Mouse (Mus musculus) gastrocnemius, postnatal 14 days (tissue): ENCODE data around the gene Dnaja3. TPM values are rescaled to one million over a fixed set of nuclear protein-coding genes. Genes with fewer than 3 reads are reported as not detected.

Experiments used
- DNase-seq: peaks from one replicate; pipeline ENCODE4 v3.0.0; 2021; ENCODE audit warnings: mixed read lengths
- intact Hi-C: fragments of 180-260 bp; cut with DNase I; formaldehyde crosslinking; loops from one replicate; pipeline ENCODE4 v1.15.1; 2025; ENCODE audit warnings: low total_unique reads
- long read RNA-seq, 2 experiments: library from polyadenylated mRNA; stranded (forward); transcript quantifications; one replicate each; pipeline ENCODE4 v2.0.0; 2021
- total RNA-seq, 2 experiments: library from RNA; stranded (reverse); gene quantifications; 2 replicates each; pipeline ENCODE4 v1.2.3; 2021

Gene Dnaja3
- 100 to 1,000 TPM in 1 of 2 experiments, 10 to 100 TPM in 1; 88.0 to 100 TPM for total RNA-seq
- long read RNA-seq, experiment 1, transcript Dnaja3-202 (11 exons, 2,505 nt) = major isoform, 137 of 195 reads
- long read RNA-seq, experiment 1, transcript Dnaja3-201 (12 exons, 2,648 nt) = minor isoform, 36 of 195 reads
- long read RNA-seq, experiment 1, partial matches to known transcripts = 7 of 195 reads
- long read RNA-seq, experiment 1, other reads (novel, unspliced or antisense) = 15 of 195 reads
- long read RNA-seq, experiment 2, transcript Dnaja3-201 (12 exons, 2,648 nt) = minor isoform, 44 of 225 reads
- long read RNA-seq, experiment 2, transcript Dnaja3-202 (11 exons, 2,505 nt) = major isoform, 164 of 225 reads
- long read RNA-seq, experiment 2, partial matches to known transcripts = 6 of 225 reads
- long read RNA-seq, experiment 2, other reads (novel, unspliced or antisense) = 11 of 225 reads

DNA sequence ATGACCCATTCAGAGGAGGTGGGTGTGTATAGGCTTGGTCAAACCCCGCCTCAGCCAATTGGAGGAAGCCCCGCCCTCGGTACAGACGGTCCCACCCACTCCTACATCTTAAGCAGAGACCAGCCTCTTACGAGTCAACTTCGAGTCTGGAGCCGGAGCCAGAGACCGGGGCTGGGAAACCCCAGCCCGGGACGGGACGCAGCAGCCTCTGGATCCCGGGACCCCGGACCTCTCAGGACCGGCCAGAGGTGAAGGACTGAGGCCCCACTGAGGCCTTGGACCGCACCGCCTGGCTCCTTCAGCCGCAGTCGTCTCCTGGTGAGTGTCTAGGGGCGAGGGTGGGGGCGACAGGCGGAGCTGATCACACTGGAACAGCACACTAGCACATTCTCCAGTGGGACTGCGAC lies at the start of gene Dnaja3, which contains the start of gene Vasn:
Gene Dnaja3 (plus strand): TSS at position 159 of the 407 bp plus-strand sequence.
Gene Vasn (plus strand): TSS at position 111 of the 407 bp plus-strand sequence.
- peak; percentile 90 for DNase-seq
- intact Hi-C loops = no loop called here

DNA sequence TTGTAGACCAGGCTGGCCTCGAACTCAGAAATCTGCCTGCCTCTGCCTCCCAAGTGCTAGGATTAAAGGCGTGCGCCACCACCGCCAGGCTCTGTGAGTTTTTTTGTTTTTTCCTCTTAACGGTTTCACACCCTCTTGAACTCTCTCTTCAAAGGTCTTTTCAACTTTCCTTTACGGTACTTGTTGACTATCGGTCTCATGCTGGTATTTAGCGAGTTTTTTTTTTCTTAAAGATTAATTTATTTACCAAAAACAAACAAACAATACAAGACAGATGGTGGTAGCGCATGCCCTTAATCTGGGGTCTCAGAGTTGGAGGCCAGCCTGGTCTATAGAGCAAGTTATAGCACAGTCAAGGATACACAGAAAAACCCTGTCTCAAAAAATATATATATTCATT lies 49.6 kb upstream of the Dnaja3 start:
- intact Hi-C loops = no loop called here
- DNase-seq = no peak

DNA sequence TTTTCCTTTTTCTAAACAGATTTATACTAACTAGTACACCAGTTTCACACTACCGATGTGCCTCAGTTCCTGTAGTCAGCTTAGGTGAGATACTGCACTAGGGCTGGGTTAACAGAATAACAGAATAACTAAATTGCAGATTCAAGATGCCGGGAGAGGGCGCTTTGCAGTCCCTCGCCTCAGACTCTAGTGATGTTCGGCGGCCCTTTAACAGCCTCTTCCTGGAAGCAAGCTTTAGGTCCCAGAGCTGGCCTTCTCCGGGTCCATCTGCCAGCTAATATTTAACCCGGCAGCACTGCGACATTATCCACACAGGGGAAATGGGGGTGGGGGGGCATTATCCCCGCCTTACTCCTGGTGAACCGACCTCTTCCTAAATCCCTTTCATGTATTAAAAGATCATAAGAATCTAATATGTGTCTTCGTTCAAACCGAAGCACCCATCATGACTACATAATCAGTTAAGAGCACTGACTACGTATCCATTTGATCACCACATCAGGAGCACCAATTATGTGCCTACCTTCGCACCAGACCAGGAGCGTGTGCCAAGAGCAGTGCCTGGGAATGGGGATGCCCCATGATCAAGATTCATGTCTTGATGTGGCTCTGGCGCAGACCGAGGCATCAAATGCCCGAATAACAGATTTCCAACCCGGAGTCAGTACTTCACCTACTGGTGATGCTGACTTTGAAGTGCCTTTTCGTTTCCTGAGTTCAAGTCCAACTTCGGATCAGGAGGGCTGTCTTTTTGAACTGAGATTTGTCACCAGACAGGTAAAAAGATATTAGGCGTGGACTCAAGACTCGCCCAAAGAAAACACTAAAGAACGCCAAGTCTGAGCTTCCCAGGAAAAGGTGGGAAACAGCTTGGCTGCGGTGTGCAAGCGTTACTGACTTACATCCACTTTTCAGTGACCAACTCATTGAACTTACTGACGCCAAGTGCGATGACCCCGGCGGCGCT lies 46.6 kb upstream of the Dnaja3 start:
- DNase-seq = peak; percentile 56
- intact Hi-C loops = no loop called here

DNA sequence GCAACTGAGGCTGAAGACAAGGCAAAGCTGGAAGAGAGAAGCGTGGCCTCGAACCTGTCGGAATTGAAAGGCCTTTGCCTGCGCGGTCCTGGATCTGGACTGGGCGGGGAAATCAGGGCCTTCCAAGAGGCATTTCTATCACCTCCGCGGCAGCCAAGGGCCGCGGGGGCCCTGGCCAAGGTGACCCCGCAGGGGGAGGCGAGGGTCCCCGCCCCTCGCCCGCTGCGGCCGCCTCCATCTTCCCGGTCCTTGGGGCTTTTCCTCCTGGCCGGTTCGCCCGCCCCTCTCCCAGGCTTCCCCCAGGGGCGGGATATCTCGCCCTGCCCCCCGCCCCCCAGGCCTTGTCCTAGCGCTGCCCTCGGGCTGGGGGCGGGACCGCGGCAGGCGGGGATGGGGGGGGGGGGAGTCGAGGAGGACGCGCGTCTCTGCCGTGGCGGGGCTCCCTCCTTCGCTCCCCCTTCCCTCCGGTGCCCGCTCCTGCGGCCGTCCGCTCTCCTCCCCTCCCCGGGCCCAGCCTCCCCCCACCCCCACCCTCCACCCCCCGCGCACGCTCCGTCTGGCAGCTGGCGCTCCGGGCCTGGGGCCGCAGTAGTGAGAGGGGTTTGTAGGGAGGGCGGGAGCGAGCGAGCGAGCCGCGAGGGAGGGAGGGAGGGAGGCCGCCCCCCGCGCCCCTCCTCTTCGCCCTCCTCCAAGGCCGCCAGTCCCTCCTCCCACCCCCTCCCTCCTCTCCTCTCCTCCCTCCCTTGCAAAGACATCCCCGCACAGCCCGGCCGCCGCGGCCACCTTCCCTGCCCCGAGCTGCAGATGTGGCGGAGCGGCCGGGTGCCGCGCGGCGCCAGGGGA lies 45.6 kb upstream of the Dnaja3 start, which contains the start of gene Glis2:
Gene Glis2 (plus strand): TSS at position 743 of the 843 bp plus-strand sequence.
- intact Hi-C loops = no loop called here

DNA sequence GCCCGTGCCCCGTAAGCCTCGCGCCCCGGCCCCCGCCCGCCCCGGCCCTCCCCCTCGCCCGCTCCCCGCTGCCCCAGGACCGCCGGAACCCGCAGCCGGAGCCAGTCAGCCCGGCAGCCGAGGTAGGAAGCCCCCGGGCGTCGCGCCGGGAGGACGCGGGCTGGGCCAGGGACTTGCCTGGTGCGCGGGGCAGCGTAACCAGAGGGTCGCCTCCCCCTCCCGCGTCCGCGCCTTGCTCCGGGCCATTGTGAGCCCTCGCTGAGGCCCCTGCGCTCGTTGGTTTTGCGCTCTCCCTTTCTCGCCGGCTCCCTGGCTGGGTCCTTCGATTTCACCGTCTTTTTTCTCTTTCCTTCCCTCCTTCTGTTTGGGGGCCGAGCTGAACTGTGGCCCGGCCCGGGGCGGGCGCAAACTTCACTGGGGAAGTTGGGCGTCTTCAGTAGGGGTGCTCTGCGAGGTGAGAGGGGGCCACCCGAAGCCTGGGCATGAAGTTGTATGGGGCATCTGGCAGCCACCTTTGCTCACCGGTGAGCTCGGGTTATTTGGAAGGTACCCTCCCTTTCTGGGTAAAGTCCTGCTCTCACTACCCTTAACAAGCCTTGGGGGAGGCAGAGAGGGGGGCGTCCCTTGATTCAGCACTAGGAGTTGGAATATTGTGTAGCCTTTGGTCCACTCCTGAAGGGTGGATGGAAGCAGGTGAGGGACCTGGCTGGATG lies 44.8 kb upstream of the Dnaja3 start:
- intact Hi-C loops = no loop called here
- no peak for DNase-seq

More for the DNA sequence above, 45.6 kb upstream of the Dnaja3 start, which contains the start of gene Glis2:
- DNase-seq = peak; percentile 77

DNA sequence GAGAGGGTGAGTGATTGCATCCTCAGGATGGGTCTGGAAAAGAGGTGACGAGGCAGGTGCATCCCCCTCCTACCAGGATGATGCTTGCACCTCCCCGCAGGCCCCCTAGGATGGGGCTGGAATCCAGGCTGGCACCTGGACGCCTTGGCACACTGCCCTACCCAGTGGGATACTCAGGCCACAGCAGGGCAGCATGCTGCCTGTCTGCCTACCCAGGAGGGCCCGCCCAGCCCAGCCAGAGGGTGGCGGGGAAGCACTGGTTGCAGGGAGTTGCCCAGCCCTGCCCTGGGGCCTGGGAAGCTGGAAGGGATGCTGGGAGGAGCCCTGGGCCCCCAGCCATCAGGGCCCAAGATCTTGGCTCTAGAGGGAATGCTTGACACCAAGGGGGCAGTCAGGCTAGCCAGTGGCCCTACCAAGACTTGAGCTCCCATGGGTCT lies 44.2 kb upstream of the Dnaja3 start:
- peak; percentile 68 for DNase-seq
- intact Hi-C loops = no loop called here

DNA sequence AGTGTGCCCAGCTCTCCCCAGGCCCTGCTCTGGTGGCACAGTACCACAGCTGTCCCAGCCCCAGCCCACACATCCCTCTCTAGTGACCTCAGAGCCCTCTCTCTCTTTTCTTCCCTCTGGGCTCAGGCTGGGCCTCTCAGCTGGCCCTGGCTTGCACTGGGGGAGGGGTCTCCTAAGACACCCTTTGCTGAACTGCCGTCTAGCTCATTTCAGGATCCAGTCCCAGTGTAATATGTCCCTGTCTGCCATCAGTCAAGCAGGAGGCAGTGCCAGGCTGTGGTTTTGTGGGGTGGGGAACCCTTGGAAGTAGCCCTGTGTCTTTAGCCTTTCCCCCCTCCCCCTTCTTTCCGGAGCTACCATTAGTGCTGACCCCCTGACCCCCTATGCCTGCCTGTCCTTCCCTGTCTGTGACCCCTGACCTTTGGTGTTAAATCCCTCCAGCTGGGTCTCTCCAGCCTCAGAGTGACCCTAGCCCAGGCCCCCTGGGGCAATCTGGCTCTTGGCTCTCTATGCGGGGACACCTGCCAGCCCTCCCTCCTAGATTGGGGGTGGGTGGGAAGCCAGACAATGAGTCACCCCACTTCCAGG lies 43.6 kb upstream of the Dnaja3 start:
- intact Hi-C loops = no loop called here
- peak; percentile 39 for DNase-seq

DNA sequence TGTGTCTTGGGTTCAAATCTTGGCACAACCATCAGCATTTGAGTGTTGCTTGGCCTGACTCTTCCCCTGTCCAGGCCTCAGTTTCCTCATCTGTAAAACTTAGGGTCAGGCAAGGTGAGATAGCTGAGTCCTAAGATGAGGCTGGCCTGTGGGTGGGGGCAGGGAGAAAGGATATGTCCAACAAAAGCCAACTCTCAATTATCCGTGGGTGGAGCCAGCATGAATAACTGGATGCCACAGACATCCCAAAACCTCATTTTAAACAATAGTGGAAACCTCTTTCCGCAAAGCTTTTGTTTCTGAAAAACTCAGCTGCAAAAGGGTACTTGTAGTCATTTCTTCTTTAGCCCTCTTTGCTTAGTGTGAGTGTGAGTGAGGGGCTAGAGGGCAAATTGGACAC lies 43.0 kb upstream of the Dnaja3 start:
- no peak for DNase-seq
- intact Hi-C loops = no loop called here

DNA sequence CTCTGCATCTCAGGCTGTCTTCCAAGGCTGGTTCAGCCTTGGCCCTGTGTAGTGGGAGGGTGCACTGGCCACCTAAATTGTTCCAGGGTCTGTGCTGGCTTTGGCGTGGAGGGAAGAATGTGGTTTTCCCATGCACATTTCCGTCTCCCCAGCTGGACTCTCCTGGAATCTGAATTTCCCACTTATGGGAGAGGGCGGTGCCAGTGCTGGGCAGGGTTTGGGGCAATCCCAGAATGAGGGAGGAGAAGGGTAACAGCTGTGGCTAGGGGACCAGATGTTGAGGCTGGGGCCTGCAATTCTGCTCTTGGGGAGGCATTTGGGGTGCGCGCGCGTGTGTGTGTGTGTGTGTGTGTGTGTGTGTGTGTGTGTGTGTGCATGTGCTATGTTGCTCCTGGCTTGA lies 42.5 kb upstream of the Dnaja3 start:
- intact Hi-C loops = no loop called here
- DNase-seq = peak; percentile 37

DNA sequence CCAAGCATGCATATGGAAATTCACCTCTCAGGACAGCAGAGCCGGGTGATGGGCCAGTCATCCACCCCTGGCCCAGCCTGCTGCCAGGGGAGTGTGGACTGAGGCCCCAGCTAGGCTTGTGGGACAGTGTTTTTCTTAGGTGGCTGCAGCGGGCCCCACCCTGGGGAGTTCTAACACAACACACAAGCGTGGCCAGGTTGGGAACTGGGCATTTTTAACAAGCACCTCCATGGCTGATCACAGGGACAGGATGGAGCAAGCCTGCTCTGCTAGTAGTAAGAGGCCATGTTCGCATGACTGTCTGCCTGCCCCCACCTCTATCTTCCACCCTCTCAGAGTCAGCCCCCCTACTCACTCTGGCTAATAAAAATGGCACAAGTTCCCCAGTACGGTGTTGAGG lies 41.7 kb upstream of the Dnaja3 start:
- intact Hi-C loops = no loop called here
- DNase-seq = no peak

DNA sequence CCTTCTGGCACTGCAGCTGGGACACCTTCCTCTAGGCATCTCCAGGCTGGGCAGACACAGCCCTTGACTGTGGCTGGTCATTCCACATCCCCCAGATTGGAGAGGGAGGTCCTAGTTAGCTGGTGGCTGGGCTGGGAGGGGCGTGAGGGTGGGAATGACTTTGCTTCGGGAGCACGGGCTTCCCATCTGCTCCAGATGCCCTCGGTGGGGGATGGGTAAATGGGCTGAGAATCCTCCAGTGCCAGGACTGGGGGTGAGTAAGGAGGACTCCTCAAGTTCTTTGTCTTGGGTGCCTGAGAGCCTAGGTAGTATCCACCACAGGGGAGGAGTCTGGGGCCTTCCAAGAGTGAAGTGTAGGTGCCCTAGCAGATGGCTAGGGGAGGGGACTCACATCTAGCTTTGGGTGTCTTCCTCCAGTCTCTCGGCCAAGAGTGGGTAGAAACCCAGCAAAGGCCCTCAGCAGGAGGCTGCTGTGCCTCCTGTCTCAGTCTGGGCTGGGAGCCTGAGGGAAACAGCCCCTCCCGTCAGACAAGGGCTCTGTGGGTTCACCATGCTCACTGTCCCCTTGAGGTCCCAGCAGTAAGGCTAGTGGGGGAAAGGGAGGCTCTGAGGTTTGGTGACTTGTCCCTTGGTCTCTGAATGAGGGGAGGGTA lies 40.8 kb upstream of the Dnaja3 start:
- DNase-seq = no peak
- intact Hi-C loops = no loop called here

DNA sequence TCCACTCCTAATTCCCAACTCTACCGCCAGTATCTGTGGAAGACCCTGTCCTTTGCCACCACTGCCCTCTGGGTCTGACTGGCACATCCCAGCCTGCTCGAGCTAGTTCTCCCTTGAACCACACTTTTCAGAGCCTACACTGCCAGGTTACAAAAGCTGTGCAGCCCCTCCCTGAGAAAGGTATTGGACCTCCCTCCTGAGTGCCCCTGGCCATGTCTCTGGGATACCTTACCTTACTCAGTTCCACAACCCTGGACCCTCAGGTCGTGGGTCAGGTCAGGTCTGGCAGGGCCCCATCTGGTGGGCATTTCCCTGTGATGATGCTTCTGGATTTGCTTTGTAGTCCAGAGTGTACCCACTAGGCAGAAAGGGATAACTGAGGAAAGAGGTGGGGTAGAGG lies 40.2 kb upstream of the Dnaja3 start:
- DNase-seq = no peak
- intact Hi-C loops = loop anchor here (10.0 kb wide), 2 partner anchors 105 to 285 kb away; no protein-coding TSS in a partner anchor

DNA sequence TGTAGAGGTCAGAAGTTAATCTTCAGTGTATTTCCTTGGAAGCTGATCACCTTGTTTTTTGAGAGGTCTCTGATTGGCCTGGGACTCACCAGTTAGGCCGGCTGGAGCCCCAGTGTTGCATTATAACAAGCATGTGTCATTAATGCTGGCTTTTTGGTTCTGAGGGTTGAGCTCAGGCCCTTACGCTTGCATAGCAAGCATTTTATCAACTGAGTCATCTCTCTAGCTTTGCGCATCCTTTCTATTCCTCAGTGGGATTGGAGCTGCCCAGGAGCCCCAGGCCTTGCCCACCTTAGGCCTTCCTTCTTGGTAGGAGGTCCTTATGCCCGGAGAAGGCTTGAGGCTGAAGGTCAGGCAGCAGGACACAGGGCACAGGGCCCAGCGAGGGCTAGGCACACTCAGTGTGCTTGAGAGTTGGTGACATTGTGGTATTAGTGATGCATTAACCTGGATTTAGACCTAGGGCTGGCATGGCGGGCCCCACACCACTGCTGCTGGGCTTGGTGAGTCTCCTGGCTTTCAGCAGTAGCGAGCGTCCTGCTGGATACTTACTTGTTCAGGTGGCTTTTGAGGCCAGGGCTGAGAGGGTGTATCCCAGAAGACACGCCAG lies 39.0 kb upstream of the Dnaja3 start:
- intact Hi-C loops = loop anchor here (10.0 kb wide), 2 partner anchors 106 to 286 kb away; no protein-coding TSS in a partner anchor
- DNase-seq = no peak

DNA sequence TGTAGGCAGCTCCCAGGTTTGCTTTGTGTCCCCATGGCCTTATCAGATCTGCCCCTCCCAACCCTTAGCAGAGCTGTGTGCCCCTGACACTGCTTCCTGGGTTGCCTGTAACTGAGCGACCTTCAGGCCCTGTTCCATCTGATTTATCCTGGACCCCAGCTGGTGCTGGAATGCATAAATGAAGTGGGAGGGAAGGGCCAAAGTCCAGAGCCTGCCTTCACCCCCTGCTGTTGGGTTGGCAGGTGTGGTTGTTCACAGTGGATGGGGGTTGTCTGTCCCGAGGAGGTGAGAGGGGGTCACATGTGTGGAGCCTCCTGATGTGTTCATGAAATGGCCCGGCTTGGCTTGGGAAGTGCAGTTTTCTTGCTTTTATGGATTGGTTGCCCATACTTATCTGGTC lies 37.6 kb upstream of the Dnaja3 start:
- DNase-seq = no peak
- intact Hi-C loops = loop anchor here (10.0 kb wide), 2 partner anchors 107 to 287 kb away; no protein-coding TSS in a partner anchor

DNA sequence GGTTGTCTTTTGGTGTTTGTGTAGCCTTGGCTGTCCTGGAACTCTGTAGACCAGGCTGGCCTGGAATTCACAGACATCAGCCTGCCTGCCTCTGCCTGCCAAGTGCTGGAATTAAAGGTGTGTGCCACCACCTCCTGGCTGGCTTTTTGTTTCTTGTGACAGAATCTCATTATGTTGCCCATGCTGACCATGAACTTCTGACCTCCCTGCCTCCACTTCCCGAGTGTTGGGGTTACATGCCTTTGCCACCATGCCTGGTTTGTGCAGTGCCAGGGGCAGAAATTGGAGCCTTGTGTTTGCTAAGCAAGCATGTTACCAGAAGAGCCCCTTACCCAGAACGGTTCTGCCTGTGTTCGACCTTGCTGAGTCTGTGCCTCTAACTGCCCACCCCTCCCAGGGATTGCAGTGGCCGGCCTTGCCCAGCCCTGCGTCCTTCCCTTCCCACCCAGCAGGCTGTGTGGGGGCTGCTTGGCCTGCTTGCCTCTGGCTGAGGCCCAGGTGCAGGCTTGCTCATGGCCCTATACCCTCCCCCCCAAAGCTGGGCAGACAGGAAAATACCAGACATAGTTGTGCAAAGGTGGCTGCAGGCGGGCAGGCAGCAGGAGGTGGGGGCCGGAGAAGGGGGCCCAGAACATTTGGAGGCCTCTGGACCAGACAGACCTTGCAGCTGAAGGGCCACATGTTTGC lies 36.9 kb upstream of the Dnaja3 start:
- intact Hi-C loops = loop anchor here (10.0 kb wide), 2 partner anchors 108 to 288 kb away; no protein-coding TSS in a partner anchor

DNA sequence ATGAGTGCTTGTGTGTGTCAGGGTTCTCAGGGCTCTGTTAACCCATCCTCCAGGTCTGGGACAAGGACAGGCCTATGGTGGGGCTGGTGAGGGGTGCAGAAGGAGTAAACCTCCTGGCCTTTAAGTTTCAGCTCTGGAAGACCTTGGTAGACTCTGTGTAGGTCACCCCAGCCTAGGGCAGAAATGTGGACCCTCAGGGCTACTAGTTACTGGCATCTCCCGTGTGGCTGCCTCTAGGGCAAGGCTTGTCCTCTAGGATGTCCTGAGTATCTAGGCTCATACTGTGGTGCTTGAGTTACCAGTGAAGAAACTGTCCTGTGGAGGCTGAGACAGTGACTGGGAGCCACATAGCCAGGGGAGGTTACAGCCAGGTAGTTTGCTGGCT lies 36.3 kb upstream of the Dnaja3 start:
- intact Hi-C loops = loop anchor here (10.0 kb wide), 2 partner anchors 109 to 289 kb away; no protein-coding TSS in a partner anchor

More for the DNA sequence above, 36.9 kb upstream of the Dnaja3 start:
- no peak for DNase-seq

More for the DNA sequence above, 36.3 kb upstream of the Dnaja3 start:
- no peak for DNase-seq
